Mouse (Mus musculus): ENCODE results near the gene Nfam1. TPM values are rescaled to one million over a fixed set of nuclear protein-coding genes. Genes with fewer than 3 reads are reported as not detected.

The Nfam1 gene
- total RNA-seq, 4 experiments from 2014 or later: 0.12 to 0.43 (median 0.28) TPM

DNA sequence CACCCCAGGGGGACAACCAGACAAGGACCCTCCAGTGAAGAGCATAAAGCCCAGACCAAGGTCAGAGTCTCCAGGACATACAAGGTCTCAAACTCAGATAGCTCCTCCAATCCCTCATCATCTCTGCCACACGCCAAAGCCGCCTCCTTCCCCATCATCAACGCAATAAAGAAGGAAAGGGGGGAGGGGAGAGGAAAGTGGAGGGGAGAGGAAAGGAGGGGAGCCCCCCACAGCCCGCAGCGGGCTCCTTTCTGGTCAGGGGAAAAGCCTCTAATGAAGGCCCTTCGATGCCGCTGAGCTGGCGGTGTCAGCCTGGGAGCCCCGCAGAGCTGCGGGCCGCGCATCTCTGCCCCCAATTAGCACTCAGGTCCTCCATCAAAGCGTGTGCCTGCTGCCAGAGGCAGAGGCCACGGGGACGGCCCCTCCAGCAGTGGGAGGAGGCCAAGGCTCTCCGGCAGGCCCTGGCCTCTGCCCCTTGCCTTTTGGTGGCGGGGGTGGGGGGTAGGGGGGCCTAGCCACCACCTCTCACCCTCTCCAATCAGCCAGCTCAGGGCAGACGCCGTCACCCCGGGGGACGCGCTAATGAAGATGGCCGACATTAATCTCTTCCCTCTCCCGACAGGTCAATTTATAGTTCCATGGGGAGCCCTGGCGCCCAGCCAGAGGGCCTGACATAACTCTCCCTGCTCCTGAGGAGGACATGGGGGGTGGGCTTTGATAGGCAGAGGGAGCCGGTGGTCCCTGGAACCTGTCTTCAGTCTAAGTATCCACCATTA is 72.1 kb downstream of the Nfam1 start:
- no peak for DNase-seq (ENCODE audit: low spot score in 2 of 2)

DNA sequence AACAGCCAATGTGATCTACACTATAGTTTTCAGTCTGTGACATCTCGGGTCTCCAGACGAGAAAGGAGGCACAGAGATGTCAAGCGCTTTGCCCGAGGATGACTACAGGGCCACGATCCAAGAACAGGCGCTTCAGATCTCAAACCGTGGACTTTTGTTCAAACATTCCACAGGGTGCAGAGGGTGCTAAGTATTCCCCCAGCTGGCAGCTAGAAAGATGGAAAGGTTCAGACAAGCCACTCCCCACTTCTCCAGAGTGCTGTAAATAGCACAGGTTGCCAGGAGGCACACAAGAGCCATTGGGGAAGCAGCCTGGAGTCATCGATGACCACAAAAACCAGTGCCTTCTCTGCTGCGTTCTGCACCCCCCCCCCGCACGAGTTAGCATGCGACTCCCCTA is 74.0 kb downstream of the Nfam1 start:
- DNase-seq (ENCODE audit: low spot score in 2 of 2): no peak

DNA sequence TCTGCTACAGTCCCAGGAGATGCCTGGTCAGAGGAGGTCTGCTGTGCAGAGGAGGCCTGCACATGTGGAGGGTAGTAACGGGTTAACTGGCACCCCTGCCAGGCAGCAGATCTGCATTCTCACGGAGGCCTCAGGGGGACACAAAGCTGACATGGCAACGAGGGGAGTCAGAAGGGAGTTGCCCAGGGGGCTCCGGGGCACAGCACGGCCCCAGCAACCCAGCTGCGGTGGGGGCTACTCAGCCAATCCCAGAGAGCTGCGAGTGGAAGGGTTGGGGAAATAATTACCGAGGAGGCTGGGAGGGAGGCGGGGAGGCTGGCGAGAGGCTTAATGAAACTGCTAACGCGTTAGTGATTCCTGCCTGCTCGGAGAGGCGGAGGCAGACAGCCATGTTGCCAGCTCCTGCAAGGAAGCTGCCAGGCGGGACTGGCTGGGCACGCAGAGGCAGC is 74.8 kb downstream of the Nfam1 start:
- DNase-seq (ENCODE audit: low spot score in 2 of 2): no peak

DNA sequence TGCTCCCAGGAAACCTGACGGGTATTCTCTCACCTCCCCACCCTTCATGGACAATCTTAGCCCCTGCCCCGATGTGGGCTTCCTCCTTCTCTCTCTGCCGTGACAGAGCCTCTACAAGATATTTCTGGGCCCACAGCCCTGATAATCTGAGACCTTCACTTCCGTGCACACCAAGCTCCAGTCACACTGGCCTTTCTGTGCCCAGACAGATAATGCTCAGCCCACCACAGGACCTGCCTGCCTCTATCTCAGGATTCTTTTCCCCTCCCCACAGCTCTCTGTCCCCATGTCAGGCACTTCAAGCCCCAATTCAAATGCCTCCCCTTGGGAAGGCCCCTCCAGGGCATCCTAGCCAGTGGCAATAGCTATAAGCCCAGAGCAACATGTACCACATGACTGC is 76.4 kb downstream of the Nfam1 start:
- no peak for DNase-seq (ENCODE audit: low spot score in 2 of 2)

DNA sequence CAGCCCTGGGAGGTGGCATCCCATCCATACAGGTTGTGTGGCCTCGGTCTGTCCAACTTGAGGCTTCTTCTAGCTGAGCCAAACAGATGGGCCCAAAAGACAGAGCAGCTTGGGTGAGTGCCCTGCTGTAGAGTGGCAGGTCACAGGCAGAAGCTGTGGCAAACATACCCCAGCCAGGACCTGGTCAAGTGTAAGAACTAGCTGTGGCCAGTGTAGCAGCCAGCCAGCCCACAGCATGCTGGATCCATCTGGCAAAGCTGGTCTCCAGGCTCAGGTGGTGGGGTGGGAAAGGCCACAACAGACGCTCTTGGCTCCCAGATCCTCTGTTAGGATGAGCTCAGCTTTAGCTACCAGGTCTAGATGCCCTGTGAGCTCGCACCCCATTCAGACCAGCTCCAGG is 76.8 kb downstream of the Nfam1 start:
- DNase-seq (ENCODE audit: low spot score in 2 of 2): no peak

DNA sequence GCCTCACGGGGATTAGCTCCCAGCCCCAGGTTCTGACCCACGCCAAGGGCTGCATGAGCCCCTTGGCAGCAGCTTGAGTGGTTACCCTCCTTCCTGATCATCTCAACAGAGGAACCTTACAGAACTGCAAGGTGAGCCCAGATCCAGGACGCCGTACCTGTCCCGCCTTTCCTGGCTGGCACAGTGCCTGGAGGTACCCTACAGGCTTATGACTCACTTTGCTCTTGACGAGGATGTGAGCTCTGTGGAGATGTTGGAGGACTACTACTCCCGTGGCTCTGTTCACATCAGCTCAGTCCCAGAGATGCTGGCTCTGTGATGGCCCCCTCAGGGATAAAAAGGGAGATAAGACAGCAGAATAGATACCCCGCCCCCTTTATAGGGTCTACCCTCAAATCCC is 77.8 kb downstream of the Nfam1 start:
- no peak for DNase-seq (ENCODE audit: low spot score in 2 of 2)

DNA sequence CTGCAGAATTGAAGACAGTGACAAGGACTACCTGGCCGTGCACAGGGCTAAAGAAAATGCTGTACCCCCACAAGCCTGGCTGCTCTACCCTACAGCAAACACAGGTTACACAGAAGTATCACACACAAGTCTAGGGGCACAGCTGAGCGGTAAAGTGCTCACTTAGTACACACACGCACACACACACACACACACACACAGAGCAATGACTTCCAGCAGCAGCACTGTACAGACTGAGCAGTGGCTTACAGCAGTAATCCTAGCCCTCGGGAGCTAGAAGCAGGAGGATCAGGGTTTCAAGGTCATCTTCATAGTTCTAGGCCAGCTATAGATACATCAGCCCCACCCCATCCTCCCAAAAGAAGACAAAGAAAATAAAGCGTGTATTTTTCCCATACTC is 79.1 kb downstream of the Nfam1 start:
- DNase-seq (ENCODE audit: low spot score in 2 of 2): no peak

DNA sequence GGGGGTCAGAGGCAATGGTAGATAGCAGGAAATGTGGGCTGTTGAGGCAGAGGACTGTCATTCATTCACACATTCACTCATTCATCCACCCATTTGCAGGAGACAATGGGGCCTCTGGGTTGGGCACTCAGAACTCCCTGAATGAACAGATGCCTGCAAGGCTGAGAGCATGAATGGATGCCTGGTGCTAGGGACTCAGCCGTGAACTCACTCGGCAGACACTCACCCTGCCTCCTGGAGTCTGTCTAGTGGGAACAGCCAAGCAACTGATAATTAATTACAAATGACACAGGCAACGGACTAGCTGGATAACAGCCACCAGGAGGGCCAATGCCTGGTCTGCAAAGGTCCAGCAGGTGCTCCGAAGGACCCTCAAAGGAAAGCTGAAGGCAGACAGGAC is 80.0 kb downstream of the Nfam1 start:
- no peak for DNase-seq (ENCODE audit: low spot score in 2 of 2)

DNA sequence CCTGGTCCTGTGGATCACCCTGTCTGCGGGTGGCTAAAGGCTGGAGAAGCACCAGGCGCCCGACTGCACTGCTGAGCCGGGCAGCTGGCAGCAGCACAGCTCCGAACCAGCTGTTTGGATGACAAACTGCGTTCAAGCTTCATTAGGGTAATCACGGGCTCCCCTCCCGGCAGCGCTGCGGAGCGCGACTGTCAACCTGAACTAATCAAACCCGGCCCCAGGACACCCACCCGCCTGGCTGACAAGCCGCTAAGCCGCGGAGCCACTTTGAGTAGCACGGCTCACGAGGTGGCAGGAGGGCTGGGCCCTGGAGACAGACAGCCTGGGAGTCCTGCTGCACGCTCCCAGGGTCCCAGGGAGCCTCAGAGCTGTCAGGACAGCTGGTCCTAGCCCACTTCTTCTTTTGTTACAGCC is 80.8 kb downstream of the Nfam1 start:
- DNase-seq (ENCODE audit: low spot score in 2 of 2): no peak

DNA sequence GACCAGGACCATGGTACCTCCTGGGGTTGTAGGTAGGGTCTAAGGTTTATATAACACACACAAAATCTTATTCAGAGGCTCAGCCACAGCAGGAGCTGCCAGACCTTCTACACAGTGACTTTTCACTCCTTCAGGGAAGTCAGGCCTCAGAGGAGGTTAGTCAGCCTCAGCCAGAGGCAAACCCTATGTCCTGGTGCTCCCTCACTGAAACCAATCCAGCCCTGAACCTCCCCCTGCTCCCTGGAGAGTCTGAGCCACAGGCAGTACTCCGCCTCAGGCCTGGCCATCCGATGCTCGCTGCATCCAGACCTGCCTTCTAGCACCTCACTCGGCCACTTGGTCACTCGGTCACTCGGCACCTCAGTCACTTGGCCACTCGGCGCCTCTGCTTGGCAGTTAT is 82.9 kb downstream of the Nfam1 start:
- no peak for DNase-seq (ENCODE audit: low spot score in 2 of 2)

DNA sequence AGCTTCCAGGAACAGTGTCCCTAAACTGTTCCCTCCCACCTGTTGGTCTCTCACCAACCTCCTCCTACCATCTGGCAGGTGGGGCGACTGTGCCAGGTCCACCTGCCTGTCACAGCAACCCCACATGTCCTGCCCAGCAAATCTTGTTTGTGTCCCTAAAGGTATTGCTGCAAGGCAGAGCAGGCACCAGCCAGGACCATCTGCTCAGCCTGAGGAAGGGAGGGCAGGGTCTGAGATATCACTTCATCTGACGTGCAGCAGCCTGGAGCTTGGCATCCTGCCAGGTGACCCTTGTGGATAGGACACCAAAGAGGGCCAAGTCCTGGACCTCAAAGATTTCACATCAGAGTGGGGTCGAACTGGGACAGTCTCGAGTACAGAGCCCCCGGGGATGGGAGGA is 85.7 kb downstream of the Nfam1 start:
- DNase-seq (ENCODE audit: low spot score in 2 of 2): no peak

DNA sequence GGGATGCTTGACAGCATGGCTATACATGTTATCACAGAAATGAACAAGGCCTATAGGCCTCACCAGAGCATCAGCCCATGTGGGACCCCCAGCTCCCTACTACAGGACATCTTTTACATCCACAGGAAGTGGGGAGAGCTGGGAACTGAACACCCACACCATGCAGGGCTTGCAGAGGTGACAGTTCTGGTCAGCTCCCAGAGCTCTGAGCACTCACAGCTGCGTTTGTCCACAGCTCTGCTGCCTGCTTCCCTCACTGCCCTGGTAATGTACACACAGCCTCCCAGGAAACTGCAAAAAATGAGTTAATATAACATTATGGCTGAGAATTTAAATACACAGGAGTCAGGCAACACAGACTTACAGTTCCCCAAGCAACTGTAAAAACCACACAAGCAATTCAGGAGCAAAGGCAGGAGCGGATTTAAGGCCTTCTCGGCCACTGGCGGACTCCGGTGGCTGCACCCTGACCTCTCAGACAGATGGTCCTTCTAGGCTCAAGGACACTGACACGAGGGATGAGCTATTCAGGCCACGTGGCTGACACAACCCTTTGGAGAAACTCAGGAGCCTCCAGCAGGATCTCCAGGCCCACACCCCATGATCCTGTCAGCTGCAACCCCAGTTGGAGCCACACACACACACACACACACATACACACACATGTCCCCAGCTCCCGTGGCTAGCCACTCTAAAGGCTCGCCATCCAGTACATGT is 88.5 kb downstream of the Nfam1 start:
- no peak for DNase-seq (ENCODE audit: low spot score in 2 of 2)

Small RNA genes lying within 50 kb of the gene (microRNA-seq; reads per million reads assigned to microRNA genes)
- gene Mir3080: not detected

Other genes with a start within 250 kb of the Nfam1 start
- gene Cyp2d26, start 239.0 kb downstream of the Nfam1 start, total RNA-seq (2022): 1 to 10 TPM in 1 of 4 experiments, not detected in 3; 1.3 TPM
- gene Tcf20, start 45.4 kb downstream of the Nfam1 start, total RNA-seq (2022): 10 to 100 TPM; 28.0 to 36.3 (median 32.1) TPM
- gene Serhl, start 56.2 kb upstream of the Nfam1 start, total RNA-seq (2022): 10 to 100 TPM; 19.2 to 30.2 (median 25.4) TPM
- gene Rrp7a, start 89.5 kb upstream of the Nfam1 start, total RNA-seq (2022): 10 to 100 TPM; 32.9 to 48.0 (median 41.8) TPM
- gene Poldip3, start 116.1 kb upstream of the Nfam1 start, total RNA-seq (2022): 10 to 100 TPM; 12.3 to 18.1 (median 16.9) TPM
- gene Cyb5r3, start 139.3 kb upstream of the Nfam1 start, total RNA-seq (2022): 10 to 100 TPM; 40.7 to 56.5 (median 45.0) TPM
- gene A4galt, start 218.5 kb upstream of the Nfam1 start, total RNA-seq (2022): 1 to 10 TPM; 1.0 to 2.3 (median 2.0) TPM